Mouse (Mus musculus) T-helper 2 cell (primary cell): ENCODE data around the gene Dapk3.
"Not testable (repeated sequence)": the region's sequence is repeated elsewhere in the genome, so short reads cannot be mapped to it uniquely, and the experiment has no call there.

Experiments
- in situ Hi-C: fragments of 300-600 bp; cut with MboI, MseI; formaldehyde crosslinking; loops from one replicate; pipeline ENCODE4 v1.15.1; 2025; ENCODE audit warnings: high pct_unique_total_duplicates

The Dapk3 gene

DNA sequence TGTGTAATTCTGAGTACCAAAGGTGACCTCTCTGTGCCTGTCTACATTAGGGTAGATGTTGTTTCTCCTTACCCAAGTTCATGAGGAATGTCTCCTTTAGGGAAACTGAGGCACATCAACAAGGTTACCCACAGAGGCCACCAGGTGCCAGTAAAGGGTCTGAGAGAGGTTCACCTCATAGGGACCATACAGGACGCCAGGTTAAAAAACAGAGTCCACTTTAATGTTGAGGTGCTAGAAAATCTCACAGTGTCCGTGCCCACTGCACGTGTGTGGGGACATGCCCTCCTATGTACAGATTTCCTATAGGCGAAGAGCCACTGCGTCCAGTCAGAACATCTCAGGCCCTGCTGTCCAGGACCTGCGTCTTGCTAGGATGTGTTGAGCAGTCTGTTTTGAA lies 16.2 kb downstream of the Dapk3 start:
- in situ Hi-C loops, result no loop called here

DNA sequence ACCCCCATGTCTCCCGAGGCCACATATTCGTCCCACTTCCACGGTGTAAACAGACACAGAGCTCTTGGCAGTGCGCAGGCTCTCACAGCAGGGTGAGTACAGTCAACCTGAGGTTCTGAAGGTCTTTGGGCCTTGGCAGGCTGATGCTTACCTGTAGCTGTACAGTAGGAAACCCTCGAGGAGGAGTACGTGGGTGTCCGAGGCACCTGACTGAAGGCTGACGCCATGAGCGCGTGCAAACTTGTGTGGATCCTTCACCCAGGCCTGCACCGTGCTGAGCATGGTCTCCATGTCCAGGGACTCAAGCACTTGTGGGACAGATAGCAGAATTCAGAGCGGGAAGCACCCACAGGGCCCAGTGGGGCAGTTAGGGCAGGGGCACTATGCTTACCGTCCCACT lies 17.3 kb downstream of the Dapk3 start:
- in situ Hi-C loops, result no loop called here

DNA sequence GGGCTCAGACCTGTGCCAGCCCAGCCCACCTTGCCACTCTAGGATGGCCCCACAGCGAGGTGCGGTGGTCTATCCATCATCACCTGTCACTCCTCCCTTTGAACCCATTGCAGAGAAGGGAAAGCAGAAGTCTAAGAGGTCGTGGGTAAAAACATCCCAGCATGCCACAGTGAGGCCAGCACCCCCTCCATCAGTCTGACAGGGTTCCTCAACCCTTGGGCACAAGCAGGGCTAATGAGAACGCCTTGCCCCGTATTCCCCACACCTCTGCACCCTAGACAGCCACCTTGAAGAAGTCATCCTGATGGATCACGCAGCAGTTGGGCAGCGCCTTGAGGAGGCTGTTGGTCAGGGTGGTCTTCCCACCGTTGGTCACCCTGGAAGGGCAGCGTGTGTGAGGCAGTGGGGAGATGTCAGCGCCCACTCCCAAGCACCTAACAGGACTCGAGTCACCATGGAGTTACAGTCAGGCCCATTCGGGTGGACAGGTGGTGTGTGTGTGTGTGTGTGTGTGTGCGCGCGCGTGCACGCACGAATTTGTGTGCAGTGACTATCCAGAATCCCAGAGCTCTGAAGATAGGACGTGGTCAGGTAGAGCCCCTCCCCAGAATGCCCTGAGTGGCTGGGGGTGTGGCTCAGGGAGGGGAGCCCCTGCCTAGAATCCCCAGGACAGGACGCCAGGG lies 17.9 kb downstream of the Dapk3 start:
- in situ Hi-C loops, result no loop called here

DNA sequence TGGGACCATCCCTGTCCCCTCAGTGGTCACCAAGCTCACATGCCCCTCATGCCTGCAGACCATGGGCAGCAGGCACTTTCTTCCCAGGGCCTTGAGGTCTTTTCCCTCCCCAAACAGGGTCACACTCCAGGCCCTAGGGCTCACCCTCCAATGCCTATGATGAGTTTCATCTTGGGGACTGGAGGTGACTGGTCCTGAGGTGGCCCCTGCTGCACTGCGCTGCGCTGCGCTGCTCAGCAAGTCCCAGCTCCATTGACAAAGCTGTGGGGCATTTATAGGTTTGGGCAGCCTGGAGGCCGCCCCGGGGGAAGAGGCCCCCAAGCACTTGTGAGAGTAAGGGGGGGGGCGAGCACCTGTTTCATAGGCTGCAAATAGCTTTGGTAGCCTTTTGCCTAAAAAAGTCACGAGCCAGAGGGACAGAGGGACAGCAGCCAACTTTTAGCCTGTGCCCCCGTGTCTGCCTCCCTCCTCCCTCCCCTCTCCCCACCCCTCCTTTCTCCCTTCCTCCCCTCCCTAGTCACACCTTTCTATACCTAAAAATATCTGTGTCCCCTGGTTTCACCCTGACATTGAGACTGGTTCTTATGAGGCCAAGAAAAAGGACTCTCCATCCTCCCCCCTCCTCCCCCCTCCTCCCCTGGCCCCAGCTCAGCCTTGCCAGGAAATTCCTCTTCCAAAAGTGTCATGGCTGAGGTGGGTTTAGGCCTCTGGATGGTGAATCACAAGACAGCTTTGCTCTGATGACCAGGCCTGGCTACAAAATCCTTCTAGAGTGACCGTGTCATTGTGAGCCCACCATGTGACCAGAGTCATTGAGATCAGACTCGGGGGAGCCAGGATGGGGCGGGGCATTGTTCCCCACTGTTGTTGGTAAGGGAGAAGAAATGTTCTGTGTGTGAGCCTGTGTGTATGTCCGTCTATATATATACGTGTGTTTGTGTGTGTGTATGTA lies 19.3 kb downstream of the Dapk3 start, which contains the start of gene Nmrk2:
Gene Nmrk2, minus strand, starts transcription at position 245 of the 952 bp plus-strand sequence.
- in situ Hi-C loops, result no loop called here

DNA sequence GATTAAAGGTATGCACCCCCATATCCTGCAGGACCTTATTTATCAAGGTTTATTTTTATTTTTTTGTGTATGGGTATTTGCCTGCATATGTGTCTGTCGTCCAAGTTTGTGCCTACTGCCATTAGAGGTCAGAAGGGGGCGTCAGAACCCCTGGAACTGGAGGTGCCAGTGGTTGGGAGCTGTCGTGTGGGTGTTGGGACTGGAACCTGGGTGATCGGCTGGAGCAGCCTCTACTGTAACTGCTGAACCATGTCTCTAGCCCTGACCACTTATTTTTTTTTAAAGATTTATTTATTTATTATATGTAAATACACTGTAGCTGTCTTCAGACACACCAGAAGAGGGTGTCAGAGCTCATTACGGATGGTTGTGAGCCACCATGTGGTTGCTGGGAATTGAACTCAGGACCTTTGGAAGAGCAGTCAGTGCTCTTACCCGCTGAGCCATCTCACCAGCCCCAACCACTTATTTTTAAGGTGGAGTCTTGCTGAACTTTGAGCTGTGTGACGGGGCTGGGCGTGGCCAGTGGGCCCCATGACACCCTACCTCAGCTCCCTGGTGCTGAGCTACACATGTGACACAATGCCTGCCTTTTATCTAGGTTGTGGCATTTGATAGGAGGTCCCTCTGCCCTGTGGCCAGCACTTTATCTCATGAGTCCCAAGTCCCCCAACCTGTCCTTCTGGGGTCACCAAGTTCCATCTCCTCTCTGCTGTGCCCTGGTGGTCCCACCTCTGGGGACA lies 20.3 kb downstream of the Dapk3 start:
- in situ Hi-C loops, result no loop called here

DNA sequence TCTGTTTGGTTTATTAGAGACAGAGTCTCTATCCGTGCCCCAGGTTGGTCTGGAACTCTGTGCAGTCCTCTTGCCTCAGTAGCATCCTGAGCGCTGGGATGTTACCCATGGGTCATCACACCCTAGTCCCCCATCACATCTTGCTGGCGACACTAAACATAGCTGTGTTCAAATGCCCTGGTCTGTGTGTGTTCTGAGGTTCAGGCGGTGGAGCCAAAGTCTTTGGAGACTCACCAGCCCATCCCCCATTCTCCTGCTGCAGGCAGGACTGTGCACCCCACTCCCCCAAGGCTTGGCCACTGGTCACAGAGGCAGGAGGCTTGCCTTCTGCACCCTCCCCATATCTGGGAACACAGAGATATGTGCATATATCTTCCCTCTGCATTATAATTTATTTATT lies 21.3 kb downstream of the Dapk3 start:
- in situ Hi-C loops, result no loop called here

DNA sequence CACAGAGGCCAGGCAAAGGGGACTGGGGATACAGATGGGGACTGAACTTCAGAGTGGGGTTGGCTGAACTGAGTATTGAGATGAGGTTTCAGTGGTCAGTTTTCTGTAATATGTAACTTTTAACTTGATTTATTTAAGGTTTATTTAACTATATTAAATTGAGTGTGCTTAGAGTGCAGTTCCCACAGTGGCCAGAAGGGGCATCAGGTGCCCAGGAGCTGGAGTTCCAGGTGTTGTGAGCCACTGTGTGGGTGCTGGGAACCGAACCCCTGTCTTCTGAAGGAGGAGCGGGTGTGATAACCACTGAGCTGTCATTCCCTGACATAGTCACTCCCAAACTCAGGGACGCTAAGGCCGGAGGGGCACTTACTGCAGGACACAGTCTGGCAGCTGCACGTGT lies 27.3 kb downstream of the Dapk3 start:
- in situ Hi-C loops, result no loop called here

DNA sequence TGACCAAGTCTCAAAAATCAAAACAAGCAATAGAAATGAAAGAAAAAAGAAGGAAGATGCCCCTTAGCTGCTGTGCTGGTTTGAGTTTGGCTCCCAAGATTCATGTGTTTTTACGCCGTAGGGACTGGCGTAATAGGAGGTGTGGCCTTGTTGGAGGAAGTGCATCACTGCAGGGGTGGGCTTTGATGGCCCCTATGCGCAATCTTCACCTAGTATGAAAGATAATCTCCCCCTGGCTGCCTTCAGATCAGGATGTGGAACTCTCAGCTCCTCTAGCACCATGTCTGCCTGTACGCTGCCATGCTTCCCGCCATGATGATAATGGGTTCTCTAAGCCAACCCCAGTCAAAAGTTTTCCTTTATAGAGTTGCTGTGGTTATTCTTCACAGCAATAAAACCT lies 33.5 kb downstream of the Dapk3 start:
- in situ Hi-C loops, result no loop called here

DNA sequence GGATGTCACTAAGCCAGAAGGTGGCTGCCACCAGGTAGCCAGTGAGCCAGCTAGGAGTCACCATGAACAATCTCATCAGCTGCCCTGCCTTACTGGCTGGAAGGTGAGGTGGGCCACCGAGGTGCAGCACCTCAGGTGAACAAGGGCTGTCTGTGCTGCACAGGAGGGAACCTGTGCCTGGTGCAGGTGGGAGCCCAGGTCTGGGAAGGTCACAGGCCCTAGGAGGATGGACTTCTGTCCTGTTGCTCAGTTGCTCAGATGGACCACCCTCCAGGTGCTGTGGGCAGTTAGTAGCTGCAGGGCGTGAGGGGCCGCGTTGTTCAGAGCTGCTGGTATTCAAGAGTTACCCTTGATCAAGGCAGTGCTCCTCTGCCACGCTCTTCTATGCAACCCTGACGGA lies 34.0 kb downstream of the Dapk3 start:
- in situ Hi-C loops, result no loop called here

DNA sequence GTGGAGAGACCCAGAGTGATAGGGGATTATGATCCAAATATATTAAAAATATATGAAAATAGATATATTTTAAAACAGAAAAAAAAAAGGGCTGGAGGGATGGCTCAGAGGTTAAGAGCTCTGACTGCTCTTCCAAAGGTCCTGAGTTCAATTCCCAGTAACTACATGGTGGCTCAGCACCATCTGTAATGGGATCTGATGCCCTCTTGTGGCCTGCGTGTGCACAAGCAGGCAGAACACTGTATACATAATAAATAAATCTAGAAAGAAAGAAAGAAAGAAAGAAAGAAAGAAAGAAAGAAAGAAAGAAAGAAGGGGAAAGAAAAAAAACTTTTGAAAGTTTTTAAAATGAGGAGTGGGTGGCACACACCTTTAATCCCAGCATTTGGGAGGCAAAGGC lies 34.5 kb downstream of the Dapk3 start:
- in situ Hi-C loops, result not testable (repeated sequence)

DNA sequence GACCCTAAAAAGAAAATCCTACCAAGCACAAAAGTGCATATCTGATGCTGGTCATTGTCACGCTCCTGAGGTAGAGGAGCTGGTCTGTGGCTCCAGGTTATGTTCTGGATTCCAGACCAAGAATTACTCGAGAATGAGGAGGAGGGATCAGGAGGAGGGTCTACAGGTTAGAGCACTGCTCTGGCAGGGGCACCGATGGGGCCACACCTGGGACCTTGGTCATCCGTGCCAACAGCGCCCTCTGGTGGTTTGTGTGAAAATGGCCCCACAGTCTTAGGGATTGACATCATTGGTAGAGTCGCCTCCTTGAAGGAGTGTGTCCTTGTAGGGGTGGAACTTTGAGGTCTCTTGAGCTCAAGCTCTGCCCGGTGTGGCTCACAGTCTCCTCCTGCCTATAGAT lies 35.2 kb downstream of the Dapk3 start:
- in situ Hi-C loops, result no loop called here

DNA sequence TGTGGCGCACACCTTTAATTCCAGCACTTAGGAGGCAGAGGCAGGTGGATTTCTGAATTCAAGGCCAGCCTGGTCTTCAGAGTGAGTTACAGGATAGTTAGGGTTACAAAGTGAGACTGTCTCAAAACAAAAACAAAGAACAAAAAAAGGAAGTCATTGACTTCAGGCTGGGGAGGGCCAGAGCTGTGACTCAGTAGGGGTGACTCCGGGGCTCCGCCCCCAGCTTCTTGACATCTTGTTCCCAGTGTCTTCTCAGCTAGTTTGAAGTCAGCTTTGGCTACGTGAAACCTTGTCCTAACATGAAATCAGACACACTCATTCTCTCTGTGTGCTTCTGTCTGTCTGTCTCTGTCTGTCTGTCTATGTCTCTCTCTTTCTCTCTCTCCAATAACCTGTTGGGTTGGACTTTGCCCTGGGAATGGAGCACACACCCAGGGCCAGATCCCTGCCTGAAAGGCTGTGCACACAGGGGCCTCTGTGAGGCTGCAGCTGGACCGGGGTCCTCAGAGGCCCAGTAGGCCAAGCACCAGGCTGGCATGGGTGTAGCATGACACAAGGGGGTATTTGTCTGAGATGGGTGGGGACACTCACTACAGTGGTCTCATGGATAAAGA lies 38.7 kb downstream of the Dapk3 start:
- in situ Hi-C loops, result no loop called here

DNA sequence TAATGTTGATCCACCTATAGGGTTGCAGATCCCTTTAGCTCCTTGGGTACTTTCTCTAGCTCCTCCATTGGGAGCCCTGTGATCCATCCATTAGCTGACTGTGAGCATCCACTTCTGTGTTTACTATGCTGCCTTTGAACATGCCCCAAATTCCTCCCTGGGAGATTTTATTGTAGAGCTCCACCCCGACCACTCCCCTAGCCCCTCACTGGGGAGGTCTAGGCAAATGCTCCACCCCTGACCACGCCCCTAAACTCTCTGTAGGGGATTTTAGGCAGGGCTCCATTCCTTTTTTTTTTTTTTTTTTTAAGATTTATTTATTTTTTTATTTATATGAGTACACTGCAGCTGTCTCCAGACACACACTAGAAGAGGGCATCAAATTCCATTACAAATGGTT lies 40.9 kb downstream of the Dapk3 start:
- in situ Hi-C loops, result not testable (repeated sequence)

DNA sequence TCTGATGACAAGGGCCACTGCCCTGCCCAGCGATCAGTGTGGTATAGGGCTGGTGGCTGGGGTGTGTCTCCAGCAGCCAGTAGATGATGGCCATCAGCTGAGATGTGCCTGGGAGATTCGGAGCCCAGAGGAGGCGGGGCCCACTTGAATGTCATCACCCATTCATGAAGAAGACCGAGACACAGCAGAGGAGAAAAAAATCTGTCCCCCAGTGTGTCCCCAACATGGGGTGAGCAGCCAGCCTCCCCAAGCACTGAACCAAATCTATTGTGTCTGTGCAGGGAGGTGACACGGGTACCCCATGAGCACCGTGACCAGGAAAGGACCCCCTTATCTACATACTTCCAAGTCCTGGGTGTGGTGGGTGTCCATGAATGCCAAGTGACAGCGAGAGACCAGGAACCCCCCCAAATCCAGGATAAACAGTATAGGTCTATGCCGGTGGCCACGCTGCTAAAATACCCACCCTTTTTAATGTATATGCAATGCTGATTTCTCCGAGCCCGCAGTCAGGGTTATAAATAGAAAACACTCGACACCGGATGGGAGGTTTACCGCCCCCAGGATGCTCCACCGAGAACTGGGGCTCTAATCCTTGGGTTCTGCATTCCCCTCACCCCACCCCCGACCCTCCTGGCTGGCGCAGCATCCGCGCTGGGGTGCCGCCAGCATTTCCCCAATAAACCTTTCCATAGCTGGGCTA lies 47.1 kb downstream of the Dapk3 start:
- in situ Hi-C loops, result no loop called here

DNA sequence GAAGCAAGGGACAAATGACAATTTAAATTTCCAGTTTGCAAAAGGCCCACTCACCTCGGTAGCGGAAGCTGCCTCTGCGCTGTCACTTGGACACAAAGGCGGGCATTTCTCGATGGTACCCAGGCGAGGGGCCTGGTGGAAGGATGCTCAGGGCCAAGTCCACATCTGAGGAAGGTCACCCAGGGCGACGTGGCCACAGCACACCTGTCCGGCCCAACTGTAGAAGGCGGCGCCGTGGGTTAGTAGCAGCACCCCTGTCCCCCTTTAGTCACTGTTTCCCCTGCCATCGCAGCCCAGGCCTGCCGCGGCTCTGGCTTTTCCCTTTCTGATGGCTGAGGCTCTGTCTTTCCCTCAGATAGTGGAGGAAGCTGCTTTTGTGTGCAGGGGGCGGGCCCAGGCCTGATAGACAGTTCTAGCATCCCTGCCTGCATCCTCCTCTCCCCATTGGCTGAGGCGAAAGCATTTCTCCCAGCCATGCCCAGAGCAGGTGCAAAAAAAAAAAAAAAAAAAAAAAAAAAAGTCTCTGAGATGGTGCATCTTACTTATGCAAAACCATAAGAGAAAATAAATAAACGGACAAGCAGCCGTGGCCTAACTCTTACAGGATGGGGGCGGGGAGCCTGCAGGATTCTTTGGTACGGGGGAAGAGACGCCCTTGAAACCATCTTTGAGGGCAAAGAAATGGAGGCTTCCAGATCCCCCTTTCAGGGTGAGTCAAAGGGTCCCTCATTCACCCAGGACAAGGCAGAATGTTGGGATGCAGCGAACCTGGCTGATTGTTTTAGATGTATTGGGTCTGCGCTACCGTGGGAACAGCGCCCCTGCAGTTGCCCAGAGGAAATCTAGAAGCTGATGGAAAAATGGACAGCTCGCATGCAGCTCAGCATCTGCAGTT lies 47.9 kb downstream of the Dapk3 start, which contains the start of gene Atcay:
Gene Atcay, minus strand, starts transcription at position 396 of the 895 bp plus-strand sequence.
- in situ Hi-C loops, result no loop called here

DNA sequence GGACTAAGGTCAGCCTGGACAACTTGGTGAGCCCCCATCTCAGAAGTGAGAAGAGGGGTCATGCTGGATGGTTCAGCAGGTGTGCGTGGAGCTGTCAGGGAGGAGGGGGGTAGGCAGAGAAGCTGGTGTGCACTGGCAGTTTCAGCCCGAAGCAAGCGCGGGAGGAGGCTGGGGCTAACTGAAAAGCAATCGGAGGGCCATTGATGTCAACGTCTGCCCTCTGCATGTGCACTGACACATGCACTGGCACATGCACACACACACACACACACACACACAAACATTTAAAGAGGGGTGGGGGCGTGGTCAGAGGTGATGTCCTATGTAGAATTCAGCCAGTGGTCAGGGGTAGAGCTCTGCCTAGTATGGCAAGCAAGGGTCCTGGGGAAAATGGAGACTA lies 48.6 kb downstream of the Dapk3 start:
- in situ Hi-C loops, result no loop called here

DNA sequence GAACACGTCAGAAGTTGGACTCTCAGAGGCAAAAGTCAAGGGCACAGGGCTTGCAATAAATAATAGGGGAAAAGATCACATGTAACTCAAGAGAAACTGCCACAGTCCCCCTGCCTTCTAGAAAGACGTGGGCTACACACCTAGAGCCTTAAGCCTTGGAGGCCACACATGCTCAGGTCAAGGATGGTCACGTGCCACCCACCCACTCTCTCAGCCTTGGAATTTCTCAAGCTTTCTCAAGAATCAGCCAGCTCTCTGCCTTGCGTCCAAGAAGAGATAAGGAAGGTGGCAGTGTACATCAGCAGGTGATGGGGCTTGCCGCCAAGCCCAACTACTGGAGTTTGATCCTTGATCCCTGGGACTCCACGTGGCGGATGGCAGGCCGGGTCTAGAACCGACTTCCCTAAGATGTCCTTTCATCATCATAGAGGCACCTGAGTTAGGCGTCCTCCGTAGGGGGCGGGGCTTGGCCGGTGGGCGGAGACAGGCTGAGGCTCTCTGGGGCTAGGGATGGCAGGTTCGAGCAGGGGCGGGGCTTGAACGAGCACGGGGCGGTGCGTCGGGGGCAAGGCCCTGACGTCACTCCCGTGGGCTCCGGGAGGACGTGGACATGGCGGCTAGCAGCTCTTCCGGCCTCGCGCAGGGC lies 49.9 kb downstream of the Dapk3 start, which contains the start of gene Zfr2:
Gene Zfr2, plus strand, starts transcription at position 576 of the 646 bp plus-strand sequence.
- in situ Hi-C loops, result no loop called here

DNA sequence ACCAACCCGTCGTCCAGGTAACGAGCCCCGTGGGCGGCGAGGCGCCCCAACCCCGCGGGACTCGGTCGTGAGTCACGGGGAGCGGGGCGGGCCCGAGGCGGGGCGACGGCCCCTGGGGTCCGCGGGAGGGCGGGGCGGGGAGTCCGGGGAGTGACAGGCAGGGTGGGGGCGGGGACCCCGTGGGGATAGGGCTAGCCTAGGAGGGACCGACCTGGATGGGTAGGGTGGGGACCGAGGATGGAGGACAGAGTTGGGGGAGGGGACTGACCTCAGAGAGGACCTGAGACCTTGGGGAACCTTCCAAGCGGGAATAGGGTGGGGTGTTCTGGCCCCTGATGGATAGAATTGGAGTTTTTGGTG lies 50.4 kb downstream of the Dapk3 start:
- in situ Hi-C loops, result no loop called here

DNA sequence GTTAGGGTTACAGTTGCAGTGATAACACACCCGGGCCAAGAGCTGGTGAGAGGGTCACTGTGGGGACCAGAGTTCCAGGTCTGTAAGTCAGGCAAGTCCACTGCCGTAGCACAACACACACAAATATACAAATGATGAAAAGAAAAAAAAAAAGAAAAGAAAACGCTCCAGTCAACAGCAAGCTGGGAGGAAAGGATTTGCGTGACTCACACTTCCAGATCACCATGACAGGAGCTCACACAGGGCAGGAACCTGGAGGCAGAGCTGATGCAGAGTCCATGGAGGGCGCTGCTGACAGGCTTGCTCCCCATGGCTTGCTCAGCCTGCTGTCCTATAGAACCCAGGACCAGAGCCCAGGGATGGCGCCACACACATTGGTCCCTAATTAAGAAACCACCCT lies 51.4 kb downstream of the Dapk3 start:
- in situ Hi-C loops, result no loop called here
